Mouse (Mus musculus) megakaryocyte, embryonic 14.5 days (primary cell): Measurements from ENCODE around the gene Poc1a.

ENCODE experiments used
- FLI1 ChIP-seq: IDR thresholded peaks from 2 replicates; pipeline ENCODE4 v1.6.1; 2012; ENCODE audit warnings: low read length, inconsistent platforms, mixed read lengths
- GATA1 ChIP-seq: IDR thresholded peaks from 3 replicates; pipeline ENCODE4 v1.6.1; 2012; ENCODE audit warnings: mixed read lengths, low read length, inconsistent platforms, borderline replicate concordance

DNA sequence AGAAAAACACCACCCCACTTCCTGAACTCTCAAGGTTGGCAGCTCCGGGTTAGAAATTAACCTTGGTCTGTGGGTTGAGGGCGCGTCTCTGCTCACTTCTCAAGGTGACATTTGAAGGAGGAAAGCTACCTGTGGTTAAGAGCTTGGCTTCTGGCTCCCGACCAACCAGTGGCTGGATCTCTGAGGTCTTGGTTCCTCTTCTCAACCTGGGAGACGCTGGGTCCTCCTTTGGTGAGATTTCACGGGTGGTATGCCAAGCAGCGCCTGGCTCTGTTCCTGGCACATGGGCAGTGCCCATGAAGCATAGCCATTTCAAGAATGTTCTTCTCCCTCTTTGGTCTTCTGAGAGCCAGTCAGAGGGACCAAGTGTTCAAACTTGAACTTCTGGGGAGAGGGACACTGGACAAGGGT is 32.1 kb downstream of the Poc1a start:
- no peak for TF ChIP-seq GATA1
- no peak for TF ChIP-seq FLI1
